Mouse (Mus musculus) embryonic facial prominence, embryonic 10.5 days (tissue): ENCODE measurements around the gene Agap1. TPM values are rescaled to one million over a fixed set of nuclear protein-coding genes. Genes with fewer than 3 reads are reported as not detected.
A peak's percentile ranks its signal among the peaks of the same experiment; 100 is the strongest.

ENCODE experiments used
- DNase-seq: peaks from one replicate; pipeline ENCODE4 v3.0.0-alpha.2; 2017; ENCODE audit warnings: low spot score
- H3K27ac ChIP-seq: fragments of 300-500 bp; sonication (generic); replicated peaks from 2 replicates; pipeline ENCODE4 v1.5.1; 2016; ENCODE audit warnings: mild to moderate bottlenecking
- H3K27me3 ChIP-seq: fragments of 300-500 bp; sonication (generic); replicated peaks from 2 replicates; pipeline ENCODE4 v1.6.1; 2016; ENCODE audit warnings: low read depth, mild to moderate bottlenecking; ENCODE audit not compliant: poor library complexity, severe bottlenecking
- H3K36me3 ChIP-seq: fragments of 300-500 bp; sonication (generic); replicated peaks from 2 replicates; pipeline ENCODE4 v1.6.1; 2016; ENCODE audit warnings: mild to moderate bottlenecking, moderate library complexity
- H3K4me1 ChIP-seq: fragments of 300-500 bp; sonication (generic); 2 replicates; pipeline ENCODE4 v1.6.1; 2016
- H3K4me3 ChIP-seq: fragments of 300-500 bp; sonication (generic); 2 replicates; pipeline ENCODE4 v1.5.1; 2016; ENCODE audit warnings: mild to moderate bottlenecking, moderate library complexity
- H3K9me3 ChIP-seq: fragments of 300-500 bp; sonication (generic); 2 replicates; pipeline ENCODE4 v1.6.1; 2016; ENCODE audit warnings: mild to moderate bottlenecking
- WGBS: fragments of 180-500 bp; shearing (Covaris S2); methylation state at CpG from one replicate; pipeline ENCODE4 v1.1.7; 2016; 5-methylcytosine and 5-hydroxymethylcytosine counted together
- polyA plus RNA-seq: library from polyadenylated mRNA; unstranded; fragments of >200 nt; fragmentation: Nextera tagmentation; extraction: Ambion mirVana; gene quantifications from 2 replicates; pipeline ENCODE4 v1.2.1, GENCODE M21; 2016

Agap1 gene
- polyA plus RNA-seq, 1 experiment from 2014 or later: 13.6 TPM

GRCm38 (mm10) chr1:89939981-89940726 lies 485.5 kb downstream of the Agap1 start:
- Histone ChIP-seq H3K9me3 (no peaks in the 10 kb centered on the region), H3K27ac (no peak overlapping the region), H3K4me1 (peaks cover 44% of the 10 kb centered on the region), H3K4me3 (peak overlapping the region; percentile 41), H3K36me3 (no peaks in the 10 kb centered on the region), H3K27me3 (peaks cover 100% of the 10 kb centered on the region)
- DNase-seq: peak; percentile 96
- WGBS: 3% methylated on average over 34 of the region's 34 CpGs

DNA sequence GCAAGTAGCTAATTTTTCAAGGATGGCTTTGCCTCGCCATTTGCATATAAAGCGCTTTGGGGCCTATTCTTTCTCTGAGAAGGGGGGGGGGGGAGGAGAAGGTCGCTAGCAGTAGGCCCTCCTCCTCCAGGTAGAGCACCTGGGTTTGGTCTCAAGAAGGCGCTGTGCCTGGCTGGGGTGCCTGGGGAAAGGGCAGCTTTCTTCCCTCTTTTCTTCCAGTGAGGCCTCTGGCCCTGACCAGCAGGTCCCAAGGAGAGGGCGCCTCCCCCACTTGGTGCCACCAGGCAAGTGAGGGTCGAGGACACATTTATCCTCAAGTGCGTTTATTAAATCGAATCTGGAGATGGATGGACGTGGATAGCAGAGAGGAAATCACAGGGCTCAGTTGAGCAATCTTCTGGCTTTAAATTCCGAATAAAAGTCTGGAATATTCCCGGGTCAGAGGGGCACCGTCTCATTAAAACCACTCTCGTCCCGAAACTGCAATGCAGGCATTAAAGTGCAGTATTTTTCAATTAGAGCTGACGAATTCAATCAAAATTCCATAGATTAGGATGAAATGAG lies 486.4 kb downstream of the Agap1 start:
- 6% methylated on average over 15 of the region's 15 CpGs for WGBS
- peak overlapping the region; percentile 60 for H3K4me3 ChIP-seq
- peaks cover 100% of the 10 kb centered on the region for H3K27me3 ChIP-seq
- peak; percentile 47 for DNase-seq
- H3K27ac ChIP-seq: no peak overlapping the region
- no peaks in the 10 kb centered on the region for H3K36me3 ChIP-seq
- H3K4me1 ChIP-seq: peaks cover 35% of the 10 kb centered on the region
- no peaks in the 10 kb centered on the region for H3K9me3 ChIP-seq

- DNase-seq: peak; percentile 67
- H3K4me1 ChIP-seq: peaks cover 30% of the 10 kb centered on the region
- peak overlapping the region; percentile 69; the same call in 1 of the 2 replicates for H3K27ac ChIP-seq
- H3K4me3 ChIP-seq: peak overlapping the region; percentile 60
- no peaks in the 10 kb centered on the region for H3K36me3 ChIP-seq
- WGBS: under 1% methylated on average over 40 of the region's 40 CpGs
- H3K9me3 ChIP-seq: no peaks in the 10 kb centered on the region
- H3K27me3 ChIP-seq: peaks cover 97% of the 10 kb centered on the region
Observed at GRCm38 (mm10) chr1:89941701-89942381, 487.2 kb downstream of the Agap1 start.

- no peaks in the 10 kb centered on the region for H3K36me3 ChIP-seq
- H3K9me3 ChIP-seq: no peaks in the 10 kb centered on the region
- H3K27ac ChIP-seq: no peak overlapping the region
- WGBS: 2% methylated on average over 15 of the region's 15 CpGs
- peak overlapping the region; percentile 60 for H3K4me3 ChIP-seq
- peaks cover 97% of the 10 kb centered on the region for H3K27me3 ChIP-seq
- no peak for DNase-seq
- H3K4me1 ChIP-seq: peaks cover 30% of the 10 kb centered on the region
Observed at GRCm38 (mm10) chr1:89942395-89942976, 487.9 kb downstream of the Agap1 start.

DNA sequence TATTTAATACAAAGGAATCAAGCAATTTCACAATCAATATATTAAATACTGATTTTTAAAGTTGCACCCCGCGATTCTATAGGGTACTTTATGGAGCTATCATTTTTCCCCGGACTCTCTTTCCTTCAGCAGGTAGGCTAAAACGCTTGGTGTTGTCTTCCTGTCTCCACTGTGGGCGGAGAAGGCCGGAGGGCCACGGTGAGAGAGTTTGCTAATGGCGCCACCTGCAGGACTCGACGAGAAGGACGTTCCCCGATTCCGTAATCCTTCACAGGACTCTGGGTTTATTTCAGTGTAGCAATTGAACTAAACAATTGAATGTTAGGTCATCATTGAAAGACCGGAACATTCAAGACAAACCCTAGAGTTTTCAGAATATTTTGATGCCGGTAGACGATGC lies 488.6 kb downstream of the Agap1 start:
- Histone ChIP-seq H3K4me3 (no peak overlapping the region), H3K27ac (no peak overlapping the region), H3K36me3 (no peaks in the 10 kb centered on the region), H3K4me1 (peaks cover 30% of the 10 kb centered on the region), H3K9me3 (no peaks in the 10 kb centered on the region), H3K27me3 (peaks cover 97% of the 10 kb centered on the region)
- 3% methylated on average over 16 of the region's 16 CpGs for WGBS
- peak; percentile 85 for DNase-seq
